Mouse (Mus musculus) heart, adult 2 months (tissue): ENCODE data around the gene Chrna7.

Experiments used
- CTCF ChIP-seq: fragments of 200-600 bp; IDR thresholded peaks from 2 replicates; pipeline ENCODE4 v1.8.1; 2022; ENCODE audit warnings: antibody characterized with exemption, mild to moderate bottlenecking, moderate library complexity
- POLR2A ChIP-seq: fragments of 200-500 bp; IDR thresholded peaks from 2 replicates; pipeline ENCODE4 v1.6.1; 2011; ENCODE audit warnings: mild to moderate bottlenecking, low read depth, low read length, control low read depth; ENCODE audit not compliant: insufficient read depth

DNA sequence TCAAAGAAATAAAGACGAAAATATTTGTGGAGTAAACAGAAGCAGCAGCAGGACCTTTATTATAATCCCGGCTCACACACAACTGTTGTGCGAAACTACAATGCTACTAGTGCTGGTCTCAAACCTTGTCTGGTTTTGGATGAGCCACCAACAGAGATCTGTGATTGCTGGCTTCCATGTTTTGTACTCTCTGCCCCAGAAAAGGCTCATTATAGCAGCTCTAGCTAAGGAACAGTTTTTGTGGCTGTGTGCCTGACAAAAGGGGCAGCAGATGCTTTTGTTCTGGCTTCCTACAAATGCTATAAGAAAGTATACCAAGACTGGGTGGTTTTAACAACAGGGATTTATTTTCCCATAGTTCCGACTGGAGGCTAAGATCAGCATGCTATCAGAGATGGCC, 126.4 kb downstream of the Chrna7 start:
- TF ChIP-seq CTCF (no peak), POLR2A (no peak)
